Mouse (Mus musculus) cerebellum, adult 9-10 months (tissue): ENCODE data around the gene Sprr2k.
"Not testable (repeated sequence)": the region's sequence is repeated elsewhere in the genome, so short reads cannot be mapped to it uniquely, and the experiment has no call there.

Experiments used
- DNase-seq: peaks from one replicate; pipeline ENCODE4 v3.0.0; 2022

Gene Sprr2k

DNA sequence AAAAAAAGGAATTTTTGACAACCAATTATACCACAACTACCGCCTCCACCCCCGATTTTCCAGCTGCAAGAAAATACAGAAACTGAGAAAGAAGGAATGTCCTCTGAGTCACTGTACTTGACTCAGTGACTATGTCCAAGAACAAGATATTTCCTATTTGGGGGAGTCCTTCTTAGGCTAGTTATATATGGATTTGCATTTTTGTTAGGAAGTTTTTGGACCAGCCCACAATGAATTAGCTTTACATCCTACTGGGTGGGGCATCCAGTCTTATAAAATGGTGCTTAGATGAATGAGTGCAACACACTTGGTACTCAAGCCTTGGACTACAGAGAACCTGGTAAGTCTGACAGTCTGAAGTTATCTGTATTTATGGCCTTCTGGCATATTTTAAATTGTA lies at the start of gene Sprr2k:
TSS of gene Sprr2k (plus strand) at position 301 of the 400 bp plus-strand sequence.
- DNase-seq: no peak

DNA sequence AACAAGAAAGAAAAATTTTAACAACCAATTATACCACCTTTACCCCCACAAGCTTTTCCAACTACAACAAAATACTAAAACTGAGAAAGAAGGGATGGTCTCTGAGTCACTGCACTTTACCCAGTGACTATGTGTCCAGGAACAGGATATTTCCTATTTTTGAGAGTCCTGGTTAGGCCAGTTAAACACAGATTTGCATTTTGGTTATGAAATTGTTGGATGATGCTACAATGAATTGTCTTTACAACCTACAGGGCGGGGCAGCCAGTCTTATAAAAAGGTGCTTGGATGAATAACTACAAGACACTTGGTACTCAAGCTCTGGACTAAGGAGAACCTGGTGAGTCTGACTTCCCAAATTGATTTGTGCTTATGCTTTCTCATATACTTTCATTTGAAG lies 47.0 kb upstream of the Sprr2k start, which contains the start of gene Sprr2h:
TSS of gene Sprr2h (plus strand) at position 301 of the 400 bp plus-strand sequence.
- no peak for DNase-seq

DNA sequence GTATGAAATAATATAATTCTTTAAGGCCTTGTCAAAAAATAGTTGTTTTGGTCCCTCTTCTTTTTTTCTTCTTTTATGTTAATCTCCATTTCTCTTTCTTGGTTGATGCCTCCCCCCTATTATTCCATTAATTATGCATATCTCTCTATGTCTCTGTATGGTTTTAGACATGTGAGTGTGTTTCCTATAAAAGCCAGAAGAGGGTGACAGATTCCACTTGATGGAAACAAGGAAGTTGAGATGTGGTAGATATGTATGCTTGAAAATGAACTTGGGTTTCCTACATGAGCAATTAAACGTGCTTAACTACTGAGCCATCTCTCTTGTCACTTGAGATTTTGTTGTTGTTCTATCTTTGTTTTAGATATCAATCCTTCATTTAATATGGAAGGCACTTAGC lies 38.1 kb upstream of the Sprr2k start:
- no peak for DNase-seq

DNA sequence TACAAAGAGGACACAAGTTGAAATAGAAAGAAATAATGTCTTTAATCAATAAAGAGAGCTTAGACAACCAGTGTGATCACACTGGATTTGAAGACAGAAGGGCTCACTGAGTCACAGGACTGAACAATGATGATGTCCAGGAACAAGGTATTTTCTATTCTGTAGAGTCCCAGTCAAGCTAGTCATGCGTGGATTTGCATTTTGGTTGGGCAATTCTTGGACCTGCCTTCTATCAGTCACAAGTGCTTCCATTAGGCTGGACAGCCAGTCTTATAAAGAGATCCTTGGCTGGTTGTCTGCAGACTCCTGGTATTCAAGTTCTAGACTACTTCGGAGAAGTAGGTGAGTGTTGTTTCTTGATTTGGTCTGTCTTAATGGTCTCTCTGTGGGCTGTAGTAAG lies 24.7 kb upstream of the Sprr2k start, which contains the start of gene Sprr2i:
TSS of gene Sprr2i (plus strand) at position 301 of the 400 bp plus-strand sequence.
- no peak for DNase-seq

DNA sequence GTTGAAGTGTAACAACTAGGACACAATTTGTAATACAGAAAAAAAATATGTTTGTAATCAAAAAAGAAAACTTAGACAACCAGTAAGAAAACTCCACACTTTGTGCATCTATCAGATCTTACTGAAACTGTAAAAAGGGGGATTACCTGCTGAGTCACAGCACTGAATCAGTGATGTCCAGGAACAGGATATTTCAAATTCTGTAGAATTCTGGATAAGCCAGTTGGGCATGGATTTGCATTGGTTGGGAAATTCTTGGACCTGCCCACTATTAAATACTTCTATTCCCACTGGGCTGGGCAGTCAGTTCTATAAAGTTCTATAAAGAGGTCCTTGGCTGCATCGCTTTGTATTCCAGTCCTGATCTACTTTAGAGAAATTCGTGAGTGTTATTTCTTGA lies 14.6 kb upstream of the Sprr2k start, which contains the start of gene Sprr2j-ps:
TSS of gene Sprr2j-ps (plus strand) at position 301 of the 400 bp plus-strand sequence.
- no peak for DNase-seq

DNA sequence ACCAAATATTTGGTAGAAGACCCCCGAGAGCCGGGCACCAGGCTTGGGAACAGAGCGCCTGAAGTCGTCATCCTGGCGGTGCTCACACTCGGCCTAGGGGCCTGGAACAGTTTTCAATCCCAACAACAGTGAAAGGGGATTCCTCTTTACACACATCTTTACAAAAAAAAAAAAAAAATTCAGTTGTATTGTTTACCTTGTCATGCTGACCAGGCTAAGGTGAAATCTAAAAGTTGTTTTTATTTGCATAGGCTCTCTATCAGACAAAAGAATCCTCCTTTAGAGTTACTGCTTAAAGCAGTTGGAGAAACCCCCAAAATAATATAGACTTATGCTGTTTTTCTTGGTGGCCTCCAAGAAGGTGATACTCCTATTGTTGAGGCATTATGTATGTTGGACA lies 3.1 kb upstream of the Sprr2k start, which contains the start of gene Gm9774:
TSS of gene Gm9774 (minus strand) at position 101 of the 400 bp plus-strand sequence.
- no peak for DNase-seq

DNA sequence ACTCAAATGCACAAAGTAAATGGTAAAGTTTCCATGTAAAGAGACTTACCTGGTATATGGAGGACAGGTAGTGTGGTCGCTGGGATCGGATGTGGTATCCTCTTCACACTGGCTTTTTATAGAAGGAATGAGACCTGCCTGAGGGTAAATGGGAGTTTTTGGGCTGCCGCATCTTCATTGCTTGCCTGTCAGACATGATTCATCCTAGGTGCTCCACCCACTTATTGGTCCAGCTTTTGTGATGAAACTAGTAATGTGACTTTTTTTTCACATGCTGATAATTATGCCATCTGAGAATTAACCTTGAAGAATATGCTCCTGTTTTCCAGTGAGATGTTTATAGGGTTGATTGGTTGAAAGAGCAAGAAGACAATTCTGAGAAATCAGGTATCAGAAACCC lies 6.3 kb downstream of the Sprr2k start, which contains the start of gene Sprr1b:
TSS of gene Sprr1b (minus strand) at position 101 of the 400 bp plus-strand sequence.
- DNase-seq: no peak

DNA sequence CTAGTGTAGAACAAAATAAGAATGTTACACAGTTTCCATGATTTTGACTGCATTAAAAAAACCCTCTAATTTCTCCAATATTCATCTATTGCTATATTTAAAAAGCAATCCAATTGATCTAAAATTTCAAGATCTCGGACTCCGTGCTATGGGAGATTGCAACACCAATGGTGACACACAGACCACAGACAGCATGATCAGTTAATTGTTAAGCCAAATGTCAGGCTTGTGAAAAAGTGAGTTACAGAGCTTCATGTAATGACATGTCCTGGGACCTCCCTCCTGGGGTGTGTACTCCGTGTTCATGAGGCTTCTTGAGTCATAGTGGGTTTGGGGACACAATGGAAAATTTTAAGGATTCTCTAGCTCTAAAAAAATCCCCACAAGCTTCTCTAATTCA lies 7.8 kb downstream of the Sprr2k start:
- DNase-seq: no peak

DNA sequence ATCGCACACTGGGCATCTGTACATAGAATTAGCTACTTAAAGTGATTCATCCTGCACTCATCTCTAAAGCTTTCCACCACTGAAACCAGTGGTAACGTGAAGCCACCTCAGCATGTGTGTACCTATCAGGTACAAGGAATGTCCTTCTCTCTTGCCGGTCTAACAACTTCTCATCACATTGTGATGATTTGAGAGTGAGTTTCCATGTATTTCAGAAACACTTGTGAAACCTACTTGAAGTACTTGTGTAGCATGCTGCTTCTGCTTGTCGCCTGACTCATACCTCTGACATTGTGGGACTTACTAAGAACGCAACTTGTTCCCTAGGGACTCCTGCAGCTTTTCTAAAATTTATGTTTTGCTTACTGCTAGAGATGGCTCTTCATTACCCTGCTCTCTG lies 22.8 kb downstream of the Sprr2k start:
- DNase-seq: no peak

DNA sequence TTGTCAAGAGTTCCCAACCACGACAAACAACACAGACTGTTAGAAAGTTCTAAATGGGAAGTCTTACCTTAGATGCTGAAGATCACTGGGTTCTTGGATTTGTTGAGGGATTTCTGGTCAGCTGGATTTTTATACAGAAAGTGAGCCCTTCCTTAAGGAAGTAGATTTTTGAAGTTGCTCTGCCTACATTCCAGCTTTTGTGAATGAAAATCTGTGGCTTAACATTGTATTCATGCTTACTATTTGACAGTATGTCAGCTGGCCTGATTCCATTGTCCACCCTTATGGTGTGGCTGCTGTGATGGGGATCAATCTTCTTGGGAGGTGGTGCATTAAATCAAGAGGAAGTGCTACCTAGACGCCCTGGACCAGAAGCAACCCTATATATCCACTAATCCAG lies 26.2 kb downstream of the Sprr2k start, which contains the start of gene Sprr3:
TSS of gene Sprr3 (minus strand) at position 101 of the 400 bp plus-strand sequence.
- DNase-seq: no peak

DNA sequence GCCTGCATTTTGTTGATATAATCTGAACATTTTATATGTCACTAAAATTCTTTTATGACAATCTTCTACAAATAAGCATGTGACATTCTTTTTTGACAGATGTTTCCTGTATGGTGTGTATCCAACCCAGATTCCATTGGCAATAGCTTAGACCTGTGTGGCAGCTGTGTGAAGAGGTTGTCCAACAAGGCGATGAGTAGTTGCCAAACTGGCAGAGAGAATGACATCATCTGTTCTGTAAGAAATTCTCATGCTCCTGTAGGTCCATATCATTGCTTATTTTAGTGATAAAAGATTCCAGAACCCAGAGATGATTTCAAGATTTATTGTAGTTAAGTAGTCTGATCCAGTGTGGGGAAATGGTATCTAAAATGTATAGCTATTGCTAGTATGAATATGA lies 34.2 kb downstream of the Sprr2k start:
- no peak for DNase-seq

DNA sequence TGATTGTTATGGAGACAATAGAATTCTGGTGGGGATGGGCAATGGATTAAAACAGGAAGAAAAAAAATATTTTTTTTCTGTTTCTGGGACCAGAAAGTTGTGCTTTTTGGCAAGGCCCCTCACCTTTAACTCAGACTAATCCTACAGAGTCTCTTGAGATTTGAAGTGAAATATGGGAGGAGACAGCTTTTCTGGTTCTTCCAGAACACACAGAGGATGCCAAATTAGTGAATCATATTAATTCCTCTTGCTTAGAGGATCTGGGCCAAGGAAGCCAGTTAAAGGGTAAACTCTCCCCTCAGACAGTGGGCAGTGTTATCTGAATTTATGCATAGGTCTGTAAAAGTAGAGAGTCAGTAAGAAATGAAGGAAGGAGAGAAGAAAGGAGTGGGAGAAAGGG lies 35.0 kb downstream of the Sprr2k start:
- no peak for DNase-seq

DNA sequence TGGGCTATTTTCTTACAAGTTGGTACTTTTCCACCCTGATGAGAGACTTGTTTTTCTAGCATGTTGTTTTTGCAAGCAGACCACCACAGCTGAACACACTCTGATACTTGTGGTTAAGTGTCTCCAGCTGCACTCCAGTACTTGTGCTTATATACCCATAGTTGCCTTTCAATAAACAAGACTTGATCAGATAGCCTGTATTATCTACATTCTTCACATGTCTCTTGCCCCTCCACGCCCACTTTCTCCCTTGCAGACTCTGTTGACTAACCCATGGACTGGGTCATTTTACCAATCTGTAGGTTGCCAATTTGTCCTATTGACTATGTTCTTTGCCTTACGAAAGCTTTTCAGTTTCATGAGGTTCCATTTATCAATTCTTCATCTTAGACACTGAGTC lies 37.7 kb downstream of the Sprr2k start:
- no peak for DNase-seq

DNA sequence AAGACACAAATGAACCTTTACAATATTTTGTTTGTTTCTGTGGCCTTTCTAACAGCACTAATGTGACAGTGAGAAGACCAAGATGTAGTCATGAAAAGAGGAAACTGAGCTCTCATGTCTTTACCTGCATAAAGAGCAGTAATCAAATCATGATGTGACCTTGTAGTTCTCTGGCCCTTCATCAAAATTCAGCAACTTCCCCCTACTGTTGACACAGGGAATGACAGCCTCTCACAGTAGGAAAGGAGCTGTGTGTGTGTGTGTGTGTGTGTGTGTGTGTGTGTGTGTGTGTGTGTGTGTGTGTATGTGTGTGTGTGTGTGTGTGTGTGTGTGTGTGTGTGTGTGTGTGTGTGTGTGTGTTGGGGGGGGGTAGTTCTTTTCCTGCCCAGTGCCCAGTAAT lies 48.9 kb downstream of the Sprr2k start:
- DNase-seq: not testable (repeated sequence)
